Mouse (Mus musculus) T-cell, adult 66 days (primary cell): Measurements from ENCODE around the gene Trdn. TPM values are rescaled to one million over a fixed set of nuclear protein-coding genes. Genes with fewer than 3 reads are reported as not detected.

ENCODE experiments used
- total RNA-seq, 2 experiments: library from RNA; stranded (reverse); gene quantifications; 3 replicates in 1 of 2; 4 replicates in 1 of 2; pipeline ENCODE4 v1.2.4; 2023

Trdn gene
- total RNA-seq, result not detected

DNA sequence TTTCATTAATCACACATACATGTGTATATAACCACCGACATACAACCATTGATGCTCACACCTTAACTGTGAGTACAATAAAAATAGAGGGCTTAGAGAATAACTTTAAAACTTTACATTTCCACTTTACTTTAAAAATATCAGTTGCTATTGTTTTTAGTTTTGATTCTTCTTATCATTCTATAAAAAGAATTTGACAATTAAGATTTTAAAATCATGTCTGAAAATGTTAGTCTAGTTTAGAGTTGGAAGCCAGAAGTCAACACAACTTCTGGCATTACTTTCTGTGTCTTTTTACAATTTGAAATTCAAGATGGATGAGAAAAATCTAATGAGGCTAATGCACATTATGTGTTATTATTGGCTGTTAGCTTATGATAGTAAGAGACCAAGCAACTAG, at the start of gene Trdn:
Trdn (plus strand) TSS at position 301 of the 400 bp plus-strand sequence.

Other genes starting within 250 kb of the Trdn start
- not detected for gene Nkain2, start 190.1 kb upstream of the Trdn start, total RNA-seq